Mouse (Mus musculus): Measurements from ENCODE around the gene Plxna2. TPM values are rescaled to one million over a fixed set of nuclear protein-coding genes. Genes with fewer than 3 reads are reported as not detected.
A peak's percentile ranks its signal among the peaks of the same experiment; 100 is the strongest.

Plxna2 gene
- polyA plus RNA-seq, 1 experiment from 2014 or later: 10.4 TPM

GRCm38 (mm10) chr1:194687746-194688145, 69.7 kb downstream of the Plxna2 start:
- ATAC-seq (ENCODE audit: low read depth): peak; percentile 57
- 0 out of 2 replicates have a peak, but pooled peaks cover 2% of the 10 kb centered on the region for H3K4me1 ChIP-seq (replicated peaks; ENCODE audit: control insufficient read depth, insufficient read depth, low read length)
- H3K9ac ChIP-seq (ENCODE audit: low read length): no peak overlapping the region
- WGBS: 21% methylated on average over 1 of the region's 1 CpGs
- no peak overlapping the region for H3K4me3 ChIP-seq (ENCODE audit: low read length)
- no peaks in the 10 kb centered on the region for H3K36me3 ChIP-seq (ENCODE audit: control insufficient read depth, insufficient read depth, low read length)
- no peak overlapping the region for H3K27ac ChIP-seq (ENCODE audit: low read length)
- no peaks in the 10 kb centered on the region for H3K9me3 ChIP-seq (ENCODE audit: control insufficient read depth, low read length)
- H3K27me3 ChIP-seq (ENCODE audit: control insufficient read depth, insufficient read depth, low read depth, low read length): no peaks in the 10 kb centered on the region
- no peak overlapping the region for H3K4me2 ChIP-seq (ENCODE audit: low read depth, low read length)

GRCm38 (mm10) chr1:194688161-194688560, 70.1 kb downstream of the Plxna2 start:
- 0 out of 2 replicates have a peak, but pooled peaks cover 2% of the 10 kb centered on the region for H3K4me1 ChIP-seq (replicated peaks; ENCODE audit: control insufficient read depth, insufficient read depth, low read length)
- H3K4me2 ChIP-seq (ENCODE audit: low read depth, low read length): no peak overlapping the region
- no peaks in the 10 kb centered on the region for H3K27me3 ChIP-seq (ENCODE audit: control insufficient read depth, insufficient read depth, low read depth, low read length)
- H3K9me3 ChIP-seq (ENCODE audit: control insufficient read depth, low read length): no peaks in the 10 kb centered on the region
- 31% methylated on average over 2 of the region's 2 CpGs for WGBS
- no peak for ATAC-seq (ENCODE audit: low read depth)
- H3K9ac ChIP-seq (ENCODE audit: low read length): no peak overlapping the region
- no peak overlapping the region for H3K4me3 ChIP-seq (ENCODE audit: low read length)
- H3K36me3 ChIP-seq (ENCODE audit: control insufficient read depth, insufficient read depth, low read length): no peaks in the 10 kb centered on the region
- no peak overlapping the region for H3K27ac ChIP-seq (ENCODE audit: low read length)

GRCm38 (mm10) chr1:194693063-194693462, 75.0 kb downstream of the Plxna2 start:
- Histone ChIP-seq H3K27me3 (ENCODE audit: control insufficient read depth, insufficient read depth, low read depth, low read length) (no peaks in the 10 kb centered on the region), H3K9ac (ENCODE audit: low read length) (no peak overlapping the region), H3K4me2 (ENCODE audit: low read depth, low read length) (no peak overlapping the region), H3K9me3 (ENCODE audit: control insufficient read depth, low read length) (no peaks in the 10 kb centered on the region), H3K4me1 (replicated peaks; ENCODE audit: control insufficient read depth, insufficient read depth, low read length) (peaks cover 3% of the 10 kb centered on the region; the same call in 1 of the 2 replicates), H3K36me3 (ENCODE audit: control insufficient read depth, insufficient read depth, low read length) (no peaks in the 10 kb centered on the region), H3K4me3 (ENCODE audit: low read length) (no peak overlapping the region), H3K27ac (ENCODE audit: low read length) (no peak overlapping the region)
- ATAC-seq (ENCODE audit: low read depth): no peak

GRCm38 (mm10) chr1:194693488-194693887, 75.5 kb downstream of the Plxna2 start:
- ATAC-seq (ENCODE audit: low read depth): no peak
- H3K36me3 ChIP-seq (ENCODE audit: control insufficient read depth, insufficient read depth, low read length): no peaks in the 10 kb centered on the region
- H3K4me1 ChIP-seq (replicated peaks; ENCODE audit: control insufficient read depth, insufficient read depth, low read length): peaks cover 3% of the 10 kb centered on the region; the same call in 1 of the 2 replicates
- no peak overlapping the region for H3K4me2 ChIP-seq (ENCODE audit: low read depth, low read length)
- 83% methylated on average over 2 of the region's 2 CpGs for WGBS
- H3K27ac ChIP-seq (ENCODE audit: low read length): no peak overlapping the region
- no peak overlapping the region for H3K9ac ChIP-seq (ENCODE audit: low read length)
- H3K27me3 ChIP-seq (ENCODE audit: control insufficient read depth, insufficient read depth, low read depth, low read length): no peaks in the 10 kb centered on the region
- H3K4me3 ChIP-seq (ENCODE audit: low read length): no peak overlapping the region
- H3K9me3 ChIP-seq (ENCODE audit: control insufficient read depth, low read length): no peaks in the 10 kb centered on the region

GRCm38 (mm10) chr1:194694805-194695204, 76.8 kb downstream of the Plxna2 start:
- Histone ChIP-seq H3K4me3 (ENCODE audit: low read length) (no peak overlapping the region), H3K9me3 (ENCODE audit: control insufficient read depth, low read length) (no peaks in the 10 kb centered on the region), H3K9ac (ENCODE audit: low read length) (no peak overlapping the region), H3K4me2 (ENCODE audit: low read depth, low read length) (no peak overlapping the region), H3K4me1 (replicated peaks; ENCODE audit: control insufficient read depth, insufficient read depth, low read length) (peaks cover 3% of the 10 kb centered on the region; the same call in 1 of the 2 replicates), H3K27ac (ENCODE audit: low read length) (no peak overlapping the region), H3K27me3 (ENCODE audit: control insufficient read depth, insufficient read depth, low read depth, low read length) (no peaks in the 10 kb centered on the region), H3K36me3 (ENCODE audit: control insufficient read depth, insufficient read depth, low read length) (no peaks in the 10 kb centered on the region)
- 80% methylated on average over 2 of the region's 2 CpGs for WGBS
- ATAC-seq (ENCODE audit: low read depth): no peak

GRCm38 (mm10) chr1:194697439-194697838, 79.4 kb downstream of the Plxna2 start:
- Histone ChIP-seq H3K36me3 (ENCODE audit: control insufficient read depth, insufficient read depth, low read length) (no peaks in the 10 kb centered on the region), H3K27ac (ENCODE audit: low read length) (no peak overlapping the region), H3K9me3 (ENCODE audit: control insufficient read depth, low read length) (no peaks in the 10 kb centered on the region), H3K9ac (ENCODE audit: low read length) (no peak overlapping the region), H3K27me3 (ENCODE audit: control insufficient read depth, insufficient read depth, low read depth, low read length) (no peaks in the 10 kb centered on the region), H3K4me3 (ENCODE audit: low read length) (no peak overlapping the region), H3K4me2 (ENCODE audit: low read depth, low read length) (no peak overlapping the region), H3K4me1 (replicated peaks; ENCODE audit: control insufficient read depth, insufficient read depth, low read length) (peaks cover 3% of the 10 kb centered on the region; the same call in 1 of the 2 replicates)
- 34% methylated on average over 2 of the region's 2 CpGs for WGBS
- ATAC-seq (ENCODE audit: low read depth): peak; percentile 36; the same call in 1 of the 2 replicates

- Histone ChIP-seq H3K36me3 (ENCODE audit: control insufficient read depth, insufficient read depth, low read length) (no peaks in the 10 kb centered on the region), H3K27ac (ENCODE audit: low read length) (no peak overlapping the region), H3K9ac (ENCODE audit: low read length) (no peak overlapping the region), H3K4me1 (replicated peaks; ENCODE audit: control insufficient read depth, insufficient read depth, low read length) (peaks cover 3% of the 10 kb centered on the region; the same call in 1 of the 2 replicates), H3K9me3 (ENCODE audit: control insufficient read depth, low read length) (no peaks in the 10 kb centered on the region), H3K27me3 (ENCODE audit: control insufficient read depth, insufficient read depth, low read depth, low read length) (no peaks in the 10 kb centered on the region), H3K4me2 (ENCODE audit: low read depth, low read length) (no peak overlapping the region), H3K4me3 (ENCODE audit: low read length) (no peak overlapping the region)
- no peak for ATAC-seq (ENCODE audit: low read depth)
- 79% methylated on average over 3 of the region's 3 CpGs for WGBS
Measured at GRCm38 (mm10) chr1:194699321-194699720, 81.3 kb downstream of the Plxna2 start.

- Histone ChIP-seq H3K4me2 (ENCODE audit: low read depth, low read length) (no peak overlapping the region), H3K27me3 (ENCODE audit: control insufficient read depth, insufficient read depth, low read depth, low read length) (no peaks in the 10 kb centered on the region), H3K4me3 (ENCODE audit: low read length) (no peak overlapping the region), H3K36me3 (ENCODE audit: control insufficient read depth, insufficient read depth, low read length) (no peaks in the 10 kb centered on the region), H3K27ac (ENCODE audit: low read length) (no peak overlapping the region), H3K9me3 (ENCODE audit: control insufficient read depth, low read length) (no peaks in the 10 kb centered on the region), H3K9ac (ENCODE audit: low read length) (no peak overlapping the region), H3K4me1 (replicated peaks; ENCODE audit: control insufficient read depth, insufficient read depth, low read length) (no peaks in the 10 kb centered on the region)
- ATAC-seq (ENCODE audit: low read depth): 0 out of 2 replicates have a peak, but pooled peaks have one; percentile 49
- 45% methylated on average over 2 of the region's 2 CpGs for WGBS
Measured at GRCm38 (mm10) chr1:194703235-194703634, 85.2 kb downstream of the Plxna2 start.

- no peak for ATAC-seq (ENCODE audit: low read depth)
- 78% methylated on average over 1 of the region's 1 CpGs for WGBS
- Histone ChIP-seq H3K36me3 (ENCODE audit: control insufficient read depth, insufficient read depth, low read length) (no peaks in the 10 kb centered on the region), H3K27ac (ENCODE audit: low read length) (no peak overlapping the region), H3K4me1 (replicated peaks; ENCODE audit: control insufficient read depth, insufficient read depth, low read length) (no peaks in the 10 kb centered on the region), H3K4me2 (ENCODE audit: low read depth, low read length) (no peak overlapping the region), H3K9ac (ENCODE audit: low read length) (no peak overlapping the region), H3K9me3 (ENCODE audit: control insufficient read depth, low read length) (no peaks in the 10 kb centered on the region), H3K4me3 (ENCODE audit: low read length) (no peak overlapping the region), H3K27me3 (ENCODE audit: control insufficient read depth, insufficient read depth, low read depth, low read length) (no peaks in the 10 kb centered on the region)
Measured at GRCm38 (mm10) chr1:194704171-194704855, 86.3 kb downstream of the Plxna2 start.

All from lung, embryonic 16.5 days (tissue).